Mouse (Mus musculus) CH12.LX (cell line): ENCODE measurements around the gene Ccl11. TPM values are rescaled to one million over a fixed set of nuclear protein-coding genes. Genes with fewer than 3 reads are reported as not detected.

Experiments
- DNase-seq: peaks from one replicate; pipeline ENCODE4 v3.0.0-alpha.2; 2013; ENCODE audit errors: extremely low read depth
- H3K27ac ChIP-seq: 2 replicates; pipeline ENCODE4 v1.5.1; 2012; ENCODE audit warnings: low read depth, mild to moderate bottlenecking, control low read depth, moderate library complexity; ENCODE audit not compliant: insufficient read depth
- H3K27me3 ChIP-seq: replicated peaks from 2 replicates; pipeline ENCODE3; 2012; ENCODE audit warnings: inconsistent platforms
- H3K36me3 ChIP-seq, 2 experiments: replicated peaks in 1 of 2; 2 replicates each; pipeline versions ENCODE3 to v1.6.1; 2012; ENCODE audit warnings: inconsistent platforms in 1 of 2, low read length in 1 of 2, mild to moderate bottlenecking in 1 of 2, mixed read lengths in 1 of 2, moderate library complexity in 1 of 2; ENCODE audit not compliant: control insufficient read depth in 1 of 2, insufficient read depth in 1 of 2
- H3K4me1 ChIP-seq, 2 experiments: 2 replicates each; pipeline ENCODE4 v1.6.1; 2012; ENCODE audit warnings: inconsistent platforms in 1 of 2, moderate library complexity in 1 of 2; ENCODE audit not compliant: insufficient read depth in 2 of 2, control insufficient read depth in 1 of 2
- H3K4me2 ChIP-seq: 2 replicates; pipeline ENCODE4 v1.6.1; 2012; ENCODE audit warnings: low read depth, mild to moderate bottlenecking, control low read depth; ENCODE audit not compliant: poor library complexity, insufficient read depth, severe bottlenecking
- H3K4me3 ChIP-seq, 3 experiments: fragments of 150-350 bp in 1 of 3; sonication (generic) in 1 of 3; replicated peaks in 1 of 3; 2 replicates each; pipeline versions ENCODE3 to v1.5.1; 2011 to 2012; ENCODE audit warnings: low read depth in 2 of 3, low read length in 2 of 3, mild to moderate bottlenecking in 2 of 3, moderate library complexity in 2 of 3, control low read depth in 1 of 3, improper control_type of control experiment in 1 of 3, inconsistent platforms in 1 of 3, mixed read lengths in 1 of 3; ENCODE audit not compliant: poor library complexity in 1 of 3
- H3K79me2 ChIP-seq: replicated peaks from 2 replicates; pipeline ENCODE4 v1.6.1; 2012; ENCODE audit warnings: mild to moderate bottlenecking, moderate library complexity; ENCODE audit not compliant: control insufficient read depth, poor library complexity, insufficient read depth, severe bottlenecking; ENCODE audit errors: extremely low read depth
- H3K9ac ChIP-seq: 2 replicates; pipeline ENCODE4 v1.6.1; 2012; ENCODE audit warnings: low read depth, mild to moderate bottlenecking, control low read depth, moderate library complexity; ENCODE audit not compliant: insufficient read depth
- H3K9me3 ChIP-seq: replicated peaks from 2 replicates; pipeline ENCODE3; 2012; ENCODE audit warnings: low read length, inconsistent platforms, mixed read lengths
- BHLHE40 ChIP-seq: IDR thresholded peaks from 2 replicates; pipeline ENCODE4 v1.6.1; 2011; ENCODE audit warnings: mild to moderate bottlenecking, low read depth, low read length, improper control_type of control experiment
- CHD1 ChIP-seq: IDR thresholded peaks from 2 replicates; pipeline ENCODE4 v1.6.1; 2012; ENCODE audit warnings: low read depth, low read length, improper control_type of control experiment, inconsistent platforms
- CTCF ChIP-seq, 2 experiments: IDR thresholded peaks in 1 of 2; conservative IDR thresholded peaks in 1 of 2; 2 replicates each; pipeline ENCODE4 v1.5.1; 2011 to 2012; ENCODE audit warnings: low read depth in 2 of 2, low read length in 2 of 2, improper control_type of control experiment in 1 of 2, inconsistent platforms in 1 of 2, mild to moderate bottlenecking in 1 of 2, moderate library complexity in 1 of 2
- ELF1 ChIP-seq: IDR thresholded peaks from 2 replicates; pipeline ENCODE4 v1.6.1; 2014; ENCODE audit warnings: low read depth, mild to moderate bottlenecking, inconsistent platforms, low read length, improper control_type of control experiment
- JUN ChIP-seq: IDR thresholded peaks from 2 replicates; pipeline ENCODE4 v1.6.1; 2011; ENCODE audit warnings: low read depth, mild to moderate bottlenecking, low read length, improper control_type of control experiment, moderate library complexity; ENCODE audit not compliant: insufficient read depth
- JUND ChIP-seq: conservative IDR thresholded peaks from 2 replicates; pipeline ENCODE4 v1.6.1; 2011; ENCODE audit warnings: low read depth, low read length, improper control_type of control experiment
- KAT2A ChIP-seq: IDR thresholded peaks from 2 replicates; pipeline ENCODE4 v1.6.1; 2012; ENCODE audit warnings: low read length, improper control_type of control experiment, inconsistent platforms; ENCODE audit not compliant: insufficient replicate concordance
- MAX ChIP-seq: IDR thresholded peaks from 2 replicates; pipeline ENCODE4 v1.6.1; 2011; ENCODE audit warnings: low read length, improper control_type of control experiment
- MEF2A ChIP-seq: IDR thresholded peaks from 2 replicates; pipeline ENCODE4 v1.6.1; 2014; ENCODE audit warnings: low read depth, mild to moderate bottlenecking, inconsistent platforms, low read length, improper control_type of control experiment, borderline replicate concordance
- MXI1 ChIP-seq: IDR thresholded peaks from 2 replicates; pipeline ENCODE4 v1.6.1; 2011; ENCODE audit warnings: mild to moderate bottlenecking, low read depth, low read length, improper control_type of control experiment
- NELFE ChIP-seq: IDR thresholded peaks from 2 replicates; pipeline ENCODE4 v1.6.1; 2011; ENCODE audit warnings: low read depth, low read length, improper control_type of control experiment
- PAX5 ChIP-seq: IDR thresholded peaks from 2 replicates; pipeline ENCODE4 v1.6.1; 2012; ENCODE audit warnings: low read length, inconsistent platforms, mixed read lengths
- POLR2A ChIP-seq: IDR thresholded peaks from 2 replicates; pipeline ENCODE4 v1.6.1; 2011; ENCODE audit warnings: low read depth, mild to moderate bottlenecking, improper control_type of control experiment, low read length
- POLR2AphosphoS2 ChIP-seq: IDR thresholded peaks from 2 replicates; pipeline ENCODE4 v1.6.1; 2011; ENCODE audit warnings: low read depth, low read length, improper control_type of control experiment
- RAD21 ChIP-seq: IDR thresholded peaks from 2 replicates; pipeline ENCODE4 v1.6.1; 2011; ENCODE audit warnings: low read depth, mild to moderate bottlenecking, low read length, improper control_type of control experiment, moderate library complexity
- RCOR1 ChIP-seq: conservative IDR thresholded peaks from 2 replicates; pipeline ENCODE4 v1.6.1; 2012; ENCODE audit warnings: low read depth, mild to moderate bottlenecking, inconsistent platforms, low read length, improper control_type of control experiment
- SMC3 ChIP-seq: IDR thresholded peaks from 2 replicates; pipeline ENCODE4 v1.6.1; 2011; ENCODE audit warnings: low read depth, low read length, improper control_type of control experiment
- TCF12 ChIP-seq: IDR thresholded peaks from 2 replicates; pipeline ENCODE4 v1.6.1; 2014; ENCODE audit warnings: low read depth, mild to moderate bottlenecking, inconsistent platforms, low read length, improper control_type of control experiment
- UBTF ChIP-seq: IDR thresholded peaks from 2 replicates; pipeline ENCODE4 v1.6.1; 2012; ENCODE audit warnings: low read depth, mild to moderate bottlenecking, inconsistent platforms, low read length, improper control_type of control experiment, moderate library complexity
- USF1 ChIP-seq: IDR thresholded peaks from 2 replicates; pipeline ENCODE4 v1.6.1; 2014; ENCODE audit warnings: low read depth, mild to moderate bottlenecking, inconsistent platforms, low read length, improper control_type of control experiment
- USF2 ChIP-seq: conservative IDR thresholded peaks from 2 replicates; pipeline ENCODE4 v1.6.1; 2011; ENCODE audit warnings: low read depth, low read length, improper control_type of control experiment
- ZC3H11A ChIP-seq: IDR thresholded peaks from 2 replicates; pipeline ENCODE4 v1.6.1; 2012; ENCODE audit warnings: low read depth, mild to moderate bottlenecking, inconsistent platforms, low read length, improper control_type of control experiment
- ZMIZ1 ChIP-seq: IDR thresholded peaks from 2 replicates; pipeline ENCODE4 v1.6.1; 2012; ENCODE audit warnings: low read depth, mild to moderate bottlenecking, inconsistent platforms, low read length, improper control_type of control experiment
- ZNF384 ChIP-seq: IDR thresholded peaks from 2 replicates; pipeline ENCODE4 v1.6.1; 2012; ENCODE audit warnings: low read depth, low read length, improper control_type of control experiment, inconsistent platforms
- dilution Hi-C: fragments of 300-500 bp; cut with MboI; formaldehyde crosslinking; loops from 2 replicates; pipeline ENCODE4 v1.14.3; 2020; ENCODE audit warnings: low sequenced_read_pairs; ENCODE audit not compliant: extremely low pct_unique_long_range_greater_than_20kb, extremely low pct_ligation_motif_present
- in situ Hi-C: fragments of 300-500 bp; cut with MboI; formaldehyde crosslinking; loops from 3 replicates; pipeline ENCODE4 v1.14.3; 2019; ENCODE audit warnings: low sequenced_read_pairs, low pct_ligation_motif_present, low pct_unique_long_range_greater_than_20kb, mixed read lengths
- polyA plus RNA-seq: library from polyadenylated mRNA; unstranded; fragments of >175 nt; gene quantifications from 2 replicates; pipeline ENCODE4 v1.2.1, GENCODE M21; 2012; ENCODE audit warnings: low read depth; ENCODE audit not compliant: insufficient read length
- total RNA-seq, 2 experiments: library from RNA; depleted of rRNA; stranded (reverse); fragments of 300-350 nt in 1 of 2; fragments of >200 nt in 1 of 2; gene quantifications; 2 replicates each; pipeline ENCODE4 v1.2.3; 2012 to 2014

Gene Ccl11
- total and polyA plus RNA-seq, 3 experiments = not detected

DNA sequence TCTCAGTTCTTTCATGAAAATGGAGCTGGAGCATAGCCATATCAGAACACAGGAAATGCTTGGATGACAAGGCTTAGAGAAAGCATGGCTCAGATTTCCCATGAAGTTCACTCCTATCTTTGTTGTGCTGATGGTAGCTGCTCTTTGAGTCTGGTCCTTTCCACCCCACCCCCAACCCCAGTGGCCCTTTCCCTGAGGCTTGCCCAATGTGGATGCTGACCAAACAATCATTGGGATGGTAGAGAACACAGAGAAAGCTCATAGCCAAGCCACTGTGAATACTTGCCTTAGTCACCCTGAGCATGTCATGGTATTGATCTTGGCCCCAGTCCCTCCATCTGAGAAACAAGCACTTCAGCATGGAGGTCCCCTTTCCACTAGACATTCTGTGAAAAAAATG is 25.5 kb upstream of the Ccl11 start:
- Histone ChIP-seq H3K4me2 (no peak overlapping the region), H3K9ac (no peak overlapping the region), H3K27me3 (peaks cover 40% of the 10 kb centered on the region), H3K4me1 (no peaks in the 10 kb centered on the region), H3K9me3 (no peaks in the 10 kb centered on the region), H3K27ac (no peak overlapping the region), H3K4me3 (no peak overlapping the region), H3K36me3 (no peaks in the 10 kb centered on the region), H3K79me2 (no peaks in the 10 kb centered on the region)
- no peak for DNase-seq
- TF ChIP-seq JUND (no peak), MAX (no peak), USF1 (no peak), TCF12 (no peak), CHD1 (no peak), NELFE (no peak), RAD21 (no peak), USF2 (no peak), POLR2AphosphoS2 (no peak), CTCF (conservative IDR thresholded peaks at IDR 0.05 in 1 of 2, IDR thresholded peaks at IDR 0.05 in 1 of 2; ENCODE audit: low read depth in 2 of 2, low read length in 2 of 2) (no peak)
- dilution Hi-C loops = no loop called here
- in situ Hi-C loops = no loop called here

DNA sequence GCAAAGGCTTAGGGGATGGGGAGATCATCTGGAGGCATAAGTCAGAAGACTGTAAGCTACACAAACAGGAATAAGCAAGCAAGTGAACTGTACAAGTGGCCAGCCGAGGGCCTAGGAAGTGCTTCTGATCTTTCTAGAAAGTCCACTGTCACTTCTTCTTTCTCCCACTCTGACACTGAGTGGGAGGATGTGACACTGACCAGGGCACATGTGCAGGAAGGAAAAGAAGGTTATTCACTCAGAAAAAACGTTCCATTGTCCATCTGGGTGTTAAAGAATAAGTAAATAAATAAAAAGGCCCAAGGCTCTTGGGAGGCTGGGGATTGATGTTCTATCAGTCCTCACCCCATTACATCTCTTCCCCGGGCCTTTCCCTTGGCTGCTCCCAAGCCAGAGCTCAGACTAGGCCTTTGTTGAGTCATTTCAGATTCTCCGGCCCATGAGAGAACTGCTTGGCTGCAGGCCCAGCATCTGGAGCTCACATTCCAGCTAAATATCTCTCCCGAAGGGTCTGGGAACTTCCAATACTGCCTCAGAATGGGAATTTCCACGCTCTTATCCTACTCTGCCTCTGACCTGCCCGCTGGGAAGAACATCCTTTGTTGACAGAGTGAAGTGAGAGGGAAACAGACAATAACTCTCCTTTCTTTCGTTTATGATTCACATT is 24.8 kb upstream of the Ccl11 start:
- dilution Hi-C loops = no loop called here
- Histone ChIP-seq H3K27me3 (peaks cover 41% of the 10 kb centered on the region), H3K4me1 (no peaks in the 10 kb centered on the region), H3K4me2 (no peak overlapping the region), H3K4me3 (no peak overlapping the region), H3K9me3 (no peaks in the 10 kb centered on the region), H3K36me3 (no peaks in the 10 kb centered on the region), H3K27ac (no peak overlapping the region), H3K79me2 (no peaks in the 10 kb centered on the region), H3K9ac (no peak overlapping the region)
- TF ChIP-seq UBTF (no peak), ZNF384 (no peak), CHD1 (no peak), SMC3 (no peak), ELF1 (no peak), CTCF (conservative IDR thresholded peaks at IDR 0.05 in 1 of 2, IDR thresholded peaks at IDR 0.05 in 1 of 2; ENCODE audit: low read depth in 2 of 2, low read length in 2 of 2) (no peak), JUN (no peak), BHLHE40 (no peak), MXI1 (no peak), RCOR1 (no peak), ZC3H11A (no peak), KAT2A (no peak), POLR2A (no peak), USF2 (no peak), MEF2A (no peak), ZMIZ1 (no peak), PAX5 (no peak)
- in situ Hi-C loops = no loop called here
- DNase-seq = no peak
